Mouse (Mus musculus) spleen, postnatal 14 days (tissue): ENCODE measurements around the gene Zfp282.

Experiments
- DNase-seq, 2 experiments: peaks; one replicate each; pipeline ENCODE4 v3.0.0; 2021 to 2022; ENCODE audit warnings: low spot score in 2 of 2

The Zfp282 gene

GRCm38 (mm10) chr6:47903587-47903986 is 26.6 kb downstream of the Zfp282 start:
- no peak for DNase-seq

- DNase-seq = no peak
These were observed 27.4 kb downstream of the Zfp282 start for GRCm38 (mm10) chr6:47904361-47904760.

GRCm38 (mm10) chr6:47904917-47905695 is 28.1 kb downstream of the Zfp282 start:
- DNase-seq = no peak

- no peak for DNase-seq
These were observed 29.3 kb downstream of the Zfp282 start for GRCm38 (mm10) chr6:47906326-47906725.

- DNase-seq = no peak
These were observed 32.0 kb downstream of the Zfp282 start for GRCm38 (mm10) chr6:47909007-47909406.

GRCm38 (mm10) chr6:47911650-47912049 is 34.6 kb downstream of the Zfp282 start:
- no peak for DNase-seq

- DNase-seq = no peak
These were observed 36.0 kb downstream of the Zfp282 start for GRCm38 (mm10) chr6:47912991-47913390.

GRCm38 (mm10) chr6:47917051-47917450 is 40.0 kb downstream of the Zfp282 start:
- no peak for DNase-seq

GRCm38 (mm10) chr6:47918768-47919274 is 41.8 kb downstream of the Zfp282 start:
- DNase-seq = no peak

- no peak for DNase-seq
These were observed 42.8 kb downstream of the Zfp282 start for GRCm38 (mm10) chr6:47919646-47920446.

- DNase-seq = peak; percentile 73 to 79
These were observed 43.7 kb downstream of the Zfp282 start, which contains the start of gene Zfp212 for GRCm38 (mm10) chr6:47920447-47921340. Zfp212 (plus strand) TSS chr6:47920476.

- no peak for DNase-seq
These were observed 65.5 kb downstream of the Zfp282 start for GRCm38 (mm10) chr6:47942461-47942860.

- peak; percentile 50 to 65 for DNase-seq
These were observed 66.2 kb downstream of the Zfp282 start for GRCm38 (mm10) chr6:47943021-47943691.

GRCm38 (mm10) chr6:47943721-47944120 is 66.7 kb downstream of the Zfp282 start:
- DNase-seq = no peak

- no peak for DNase-seq
These were observed 70.4 kb downstream of the Zfp282 start for GRCm38 (mm10) chr6:47947388-47947787.

GRCm38 (mm10) chr6:47953191-47953726 is 76.3 kb downstream of the Zfp282 start, which contains the start of gene Zfp956:
Zfp956 (plus strand) TSS chr6:47953390.
- DNase-seq = peak; percentile 94

- no peak for DNase-seq
These were observed 77.4 kb downstream of the Zfp282 start for GRCm38 (mm10) chr6:47954425-47954824.

GRCm38 (mm10) chr6:47957816-47958215 is 80.8 kb downstream of the Zfp282 start:
- DNase-seq = no peak
